Mouse (Mus musculus): Measurements from ENCODE around the gene Akr1b3. TPM values are rescaled to one million over a fixed set of nuclear protein-coding genes. Genes with fewer than 3 reads are reported as not detected.

Gene Akr1b3
- polyA plus RNA-seq (2021; fragmentation: Nextera tagmentation): 72.5 and 79.1 TPM in 2 replicates
- long read RNA-seq, experiment 1, full-length matches to known transcripts: 88 of 95 reads
- long read RNA-seq, experiment 1, partial matches to known transcripts: 7 of 95 reads
- long read RNA-seq, experiment 1, other reads (novel, unspliced or antisense): 0 of 95 reads
- long read RNA-seq, experiment 2, transcript Akr1b3-201 (10 exons, 1,387 nt): major isoform, 179 of 183 reads
- long read RNA-seq, experiment 2, partial matches to known transcripts: 2 of 183 reads
- long read RNA-seq, experiment 2, other reads (novel, unspliced or antisense): 2 of 183 reads

DNA sequence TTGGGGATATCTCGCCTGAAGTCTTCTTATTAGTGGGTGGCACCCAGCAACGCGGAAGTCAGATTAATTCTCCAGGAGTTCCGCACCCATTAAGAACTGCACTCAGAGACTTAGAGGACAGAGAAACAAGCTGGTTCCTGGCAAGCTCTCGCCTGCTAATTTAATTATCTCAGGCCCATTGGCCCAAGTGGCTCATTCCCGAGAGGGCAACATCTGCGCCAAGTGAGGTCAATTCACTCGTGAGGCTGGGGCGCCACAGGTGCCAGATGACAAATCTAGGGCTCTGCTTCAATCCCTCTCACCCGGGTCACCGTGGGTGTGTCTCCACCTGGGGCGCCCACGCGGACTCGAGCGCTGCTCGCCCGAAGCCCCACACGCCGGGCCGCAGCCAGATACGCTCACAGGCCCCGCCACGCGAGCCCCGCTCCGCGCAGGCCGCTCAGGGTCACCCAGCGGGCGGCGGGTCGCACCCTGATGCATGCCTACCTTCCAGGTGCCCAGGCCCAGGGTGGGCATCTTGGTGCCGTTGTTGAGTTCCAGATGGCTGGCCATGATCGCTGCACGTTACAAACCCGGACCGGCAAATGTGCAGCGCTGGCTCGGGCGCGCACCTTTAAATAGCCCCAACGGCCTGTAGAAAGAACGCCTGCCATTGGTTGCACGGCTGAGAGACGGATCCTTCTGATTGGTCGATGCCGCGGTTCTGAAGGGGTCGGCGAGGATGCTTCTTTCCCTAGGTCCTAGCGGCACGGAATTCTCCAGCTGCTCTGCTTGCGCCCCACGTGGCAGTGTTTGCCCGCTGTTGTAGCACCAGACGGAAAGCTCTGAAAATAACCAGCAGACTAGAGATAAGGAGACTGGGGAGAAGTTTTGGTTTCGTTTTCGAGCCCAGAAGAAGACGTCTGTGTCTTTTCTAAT lies at the start of gene Akr1b3:
Gene Akr1b3, minus strand, starts transcription at position 625 of the 918 bp plus-strand sequence.

DNA sequence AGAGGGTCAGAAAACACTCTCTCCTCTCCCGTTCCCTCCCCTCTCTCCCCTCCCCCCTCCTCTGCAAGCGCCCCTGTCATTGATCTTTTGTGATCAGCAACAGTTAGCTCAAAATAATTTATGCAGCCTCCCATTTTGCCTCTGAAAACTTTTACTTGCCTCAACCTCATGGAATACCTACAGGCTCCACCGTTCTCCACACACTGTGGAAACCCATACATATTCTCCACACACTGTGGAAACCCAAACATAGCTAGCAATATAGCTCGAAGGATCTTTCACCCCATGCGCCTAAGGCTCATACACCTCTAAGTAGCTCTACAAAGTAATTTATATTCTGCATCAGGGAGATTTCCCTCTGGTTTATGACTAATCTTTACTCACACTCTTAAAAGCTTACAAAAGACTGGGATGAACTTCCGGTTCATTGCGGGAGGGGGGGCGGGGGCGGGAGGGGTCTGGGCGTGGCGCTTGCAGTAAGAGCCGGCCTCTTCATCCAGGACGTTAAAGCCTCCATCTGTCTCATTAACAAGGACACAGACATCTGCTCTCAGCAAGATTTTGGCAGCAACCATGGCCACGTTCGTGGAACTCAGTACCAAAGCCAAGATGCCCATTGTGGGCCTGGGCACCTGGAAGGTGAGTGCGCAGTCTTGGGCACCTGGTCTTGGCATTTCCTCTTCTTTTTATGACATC lies 36.5 kb upstream of the Akr1b3 start, which contains the start of gene Akr1b8:
Gene Akr1b8, plus strand, starts transcription at position 462 of the 696 bp plus-strand sequence.

Other genes starting within 250 kb of the Akr1b3 start
- gene Slc35b4, start 140.4 kb downstream of the Akr1b3 start, polyA plus RNA-seq (2021; fragmentation: Nextera tagmentation): 38.8 and 41.0 TPM in 2 replicates
- 1.6 and 3.0 TPM in 2 replicates for gene Akr1b8, start 36.6 kb upstream of the Akr1b3 start, polyA plus RNA-seq (2021; fragmentation: Nextera tagmentation)
- gene Akr1b10, start 66.7 kb upstream of the Akr1b3 start, polyA plus RNA-seq (2021; fragmentation: Nextera tagmentation): 29.8 and 36.2 TPM in 2 replicates
- not detected in 2 replicates for gene Akr1b7, start 94.9 kb upstream of the Akr1b3 start, polyA plus RNA-seq (2021; fragmentation: Nextera tagmentation)
- 65.9 and 66.1 TPM in 2 replicates for gene Bpgm, start 158.7 kb upstream of the Akr1b3 start, polyA plus RNA-seq (2021; fragmentation: Nextera tagmentation)

All from layer of hippocampus, adult 6 months (tissue).